Mouse (Mus musculus): ENCODE data around the gene Tmem184a. TPM values are rescaled to one million over a fixed set of nuclear protein-coding genes. Genes with fewer than 3 reads are reported as not detected.

Gene Tmem184a
- polyA plus RNA-seq, 1 experiment from 2014 or later, result 0.79 TPM

DNA sequence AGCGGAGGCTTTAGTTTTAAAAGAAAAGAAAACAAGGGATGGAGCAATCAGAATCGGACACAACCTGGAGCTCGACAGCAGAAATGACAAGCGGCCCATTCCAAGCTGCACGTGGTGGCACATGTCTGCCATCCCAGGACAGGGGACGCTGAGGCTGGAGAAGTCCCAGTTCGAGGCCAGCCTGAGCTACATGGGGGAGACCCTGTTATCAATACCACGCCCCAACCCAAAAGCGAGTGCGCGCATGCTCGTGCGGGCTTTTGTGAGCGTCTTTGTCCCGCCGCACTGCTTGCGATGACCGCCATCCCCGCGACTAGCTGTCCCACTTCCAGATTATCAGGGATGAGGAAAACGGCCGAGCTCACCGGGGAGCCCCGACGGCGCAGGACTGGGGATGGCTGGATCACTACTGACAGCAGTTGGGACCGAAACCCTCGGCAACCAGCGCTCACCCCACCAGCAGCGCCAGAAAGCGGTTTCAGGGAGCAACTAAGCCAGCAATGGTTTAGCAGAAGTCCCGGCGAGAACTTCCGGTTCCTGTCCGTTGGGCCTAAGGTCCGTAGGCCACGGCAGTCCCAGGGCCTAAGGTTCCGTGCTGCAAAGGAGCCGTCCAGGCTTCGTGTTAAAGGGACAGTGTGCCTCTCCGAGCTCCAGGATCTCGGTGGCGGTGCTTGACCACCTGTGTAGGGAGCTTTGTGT is 6.8 kb upstream of the Tmem184a start, which contains the start of the genes Gm26938 and Psmg3:
TSS of gene Gm26938 (minus strand) at position 51 of the 699 bp plus-strand sequence.
TSS of gene Psmg3 (minus strand) at position 529 of the 699 bp plus-strand sequence.
- Histone ChIP-seq H3K9ac (replicated peaks) (peak within 1 kb of the TSS; percentile 84), H3K4me3 (replicated peaks) (peak within 1 kb of the TSS; percentile 90), H3K4me1 (replicated peaks) (peaks cover 21% of the 10 kb centered on the region), H3K9me3 (no peaks in the 10 kb centered on the region), H3K4me2 (peak within 1 kb of the TSS; percentile 97), H3K36me3 (peaks cover 31% of the 10 kb centered on the region), H3K27me3 (no peaks in the 10 kb centered on the region), H3K27ac (peak within 1 kb of the TSS; percentile 76; the same call in 1 of the 2 replicates)
- peak; percentile 80 for ATAC-seq (ENCODE audit: insufficient number of reproducible peaks, insufficient read depth, low FRiP score, low TSS enrichment, low read depth)
- under 1% methylated on average over 43 of the region's 43 CpGs for WGBS

DNA sequence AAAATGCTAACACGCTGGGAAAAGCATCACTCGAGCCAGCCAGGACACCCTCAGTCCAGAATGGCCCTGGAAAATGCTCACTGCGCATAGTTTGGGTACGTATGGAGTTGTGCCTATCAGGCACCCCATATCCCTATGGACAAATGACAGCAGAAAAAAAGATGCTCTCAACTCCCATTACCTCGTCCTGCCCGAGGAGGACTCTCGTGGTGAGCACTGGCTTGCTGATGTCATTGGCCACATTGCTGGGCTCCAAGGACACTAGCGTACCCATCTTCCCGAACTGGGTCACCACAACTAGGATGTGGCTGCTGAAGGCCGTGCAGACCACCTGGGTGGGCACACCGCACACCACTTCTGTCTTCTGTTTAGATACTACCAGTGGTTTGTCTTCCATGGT is 6.2 kb upstream of the Tmem184a start:
- Histone ChIP-seq H3K4me1 (replicated peaks) (peaks cover 25% of the 10 kb centered on the region), H3K36me3 (peaks cover 36% of the 10 kb centered on the region), H3K27me3 (no peaks in the 10 kb centered on the region), H3K4me2 (peak overlapping the region; percentile 97), H3K27ac (no peak overlapping the region), H3K4me3 (replicated peaks) (peak overlapping the region; percentile 90), H3K9me3 (no peaks in the 10 kb centered on the region), H3K9ac (replicated peaks) (peak overlapping the region; percentile 84)
- WGBS, result 38% methylated on average over 11 of the region's 11 CpGs
- no peak for ATAC-seq (ENCODE audit: insufficient number of reproducible peaks, insufficient read depth, low FRiP score, low TSS enrichment, low read depth)

DNA sequence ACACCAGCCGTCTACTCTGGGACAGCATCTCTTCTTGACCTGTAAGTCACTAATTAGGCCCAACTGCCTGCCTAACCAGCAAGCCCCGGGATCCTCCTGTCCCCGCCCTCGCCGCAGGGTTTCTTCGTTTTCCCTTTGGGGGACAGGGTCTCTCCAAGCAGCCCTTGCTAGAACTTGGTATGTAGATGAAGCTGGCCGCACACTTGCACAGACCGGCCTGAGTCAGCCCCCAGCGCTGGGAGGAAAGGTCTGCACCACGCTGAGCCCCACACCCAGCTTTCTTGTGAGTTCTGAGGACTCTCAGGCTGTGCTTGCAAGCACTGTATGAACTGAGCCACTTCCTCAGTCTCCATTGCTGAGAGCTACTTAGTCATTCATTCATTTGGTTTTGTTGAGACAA is 4.8 kb upstream of the Tmem184a start:
- H3K9ac ChIP-seq (replicated peaks), result no peak overlapping the region
- H3K36me3 ChIP-seq, result peaks cover 39% of the 10 kb centered on the region
- no peak overlapping the region for H3K4me2 ChIP-seq
- H3K4me3 ChIP-seq (replicated peaks), result no peak overlapping the region
- no peak for ATAC-seq (ENCODE audit: insufficient number of reproducible peaks, insufficient read depth, low FRiP score, low TSS enrichment, low read depth)
- no peak overlapping the region for H3K27ac ChIP-seq
- H3K4me1 ChIP-seq (replicated peaks), result peaks cover 25% of the 10 kb centered on the region
- no peaks in the 10 kb centered on the region for H3K27me3 ChIP-seq
- H3K9me3 ChIP-seq, result no peaks in the 10 kb centered on the region
- 91% methylated on average over 10 of the region's 10 CpGs for WGBS

DNA sequence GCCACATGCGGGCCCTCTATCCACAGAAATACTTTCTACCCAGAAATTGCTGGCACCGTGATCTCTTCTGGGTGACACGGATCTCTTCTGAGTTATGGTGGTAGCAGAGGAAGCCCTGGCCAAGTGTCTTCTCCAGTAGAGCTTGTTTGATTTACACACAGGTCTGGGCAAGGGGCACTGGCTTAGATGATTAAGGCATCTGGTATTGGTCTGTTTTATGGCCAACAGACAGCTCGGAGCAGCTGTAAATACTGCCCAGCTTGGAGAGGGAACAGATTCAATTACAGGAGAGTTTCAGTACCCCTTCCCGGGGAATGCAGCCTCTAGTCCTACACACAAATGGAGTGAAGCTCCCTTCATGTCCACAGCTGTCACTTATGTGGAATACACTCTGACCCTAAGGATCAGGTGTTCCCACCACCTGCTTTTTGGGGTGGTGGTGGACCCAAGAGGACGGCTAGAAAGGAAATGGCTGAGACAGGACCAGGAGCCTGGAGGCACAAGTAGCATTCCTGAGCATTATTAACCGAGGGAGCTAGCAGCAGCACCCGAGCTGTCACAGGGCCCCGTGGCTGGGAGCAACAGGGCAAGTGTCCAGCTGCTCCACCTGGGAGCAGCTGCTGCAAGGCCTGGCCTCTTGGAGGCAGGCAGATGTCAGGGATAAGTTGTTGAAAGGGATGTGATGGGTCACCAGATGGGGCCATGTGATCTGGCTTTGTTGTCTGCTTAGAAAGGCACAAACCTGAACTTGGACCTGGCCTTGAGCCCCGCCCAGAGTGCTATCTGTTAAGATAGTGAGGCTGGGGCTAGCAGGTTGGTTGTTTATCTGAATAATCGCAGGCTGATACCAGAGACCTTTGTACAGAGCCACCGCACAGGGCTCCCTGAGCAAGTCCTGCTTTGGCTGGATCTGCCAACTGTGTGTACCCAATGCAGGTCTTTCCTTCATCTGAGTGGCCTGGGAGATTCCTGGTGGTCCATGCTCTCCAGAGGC is 2.0 kb upstream of the Tmem184a start:
- H3K27ac ChIP-seq, result 0 out of 2 replicates have a peak overlapping the region, but pooled peaks have one; percentile 24
- no peak overlapping the region for H3K9ac ChIP-seq (replicated peaks)
- ATAC-seq (ENCODE audit: insufficient number of reproducible peaks, insufficient read depth, low FRiP score, low TSS enrichment, low read depth), result no peak; the same call in 1 of the 2 replicates
- no peaks in the 10 kb centered on the region for H3K9me3 ChIP-seq
- H3K4me1 ChIP-seq (replicated peaks), result peaks cover 25% of the 10 kb centered on the region
- H3K4me3 ChIP-seq (replicated peaks), result no peak overlapping the region
- peaks cover 2% of the 10 kb centered on the region; the same call in 1 of the 2 replicates for H3K27me3 ChIP-seq
- 35% methylated on average over 12 of the region's 12 CpGs for WGBS
- peaks cover 39% of the 10 kb centered on the region for H3K36me3 ChIP-seq
- H3K4me2 ChIP-seq, result no peak overlapping the region

- no peaks in the 10 kb centered on the region for H3K9me3 ChIP-seq
- 56% methylated on average over 4 of the region's 4 CpGs for WGBS
- H3K4me3 ChIP-seq (replicated peaks), result no peak overlapping the region
- H3K36me3 ChIP-seq, result peaks cover 31% of the 10 kb centered on the region
- no peak overlapping the region for H3K27ac ChIP-seq
- H3K4me2 ChIP-seq, result no peak overlapping the region
- H3K9ac ChIP-seq (replicated peaks), result no peak overlapping the region
- H3K27me3 ChIP-seq, result peaks cover 31% of the 10 kb centered on the region
- peaks cover 14% of the 10 kb centered on the region for H3K4me1 ChIP-seq (replicated peaks)
- no peak for ATAC-seq (ENCODE audit: insufficient number of reproducible peaks, insufficient read depth, low FRiP score, low TSS enrichment, low read depth)
These were observed 916 bp downstream of the Tmem184a start for GRCm38 (mm10) chr5:139818801-139819200.

DNA sequence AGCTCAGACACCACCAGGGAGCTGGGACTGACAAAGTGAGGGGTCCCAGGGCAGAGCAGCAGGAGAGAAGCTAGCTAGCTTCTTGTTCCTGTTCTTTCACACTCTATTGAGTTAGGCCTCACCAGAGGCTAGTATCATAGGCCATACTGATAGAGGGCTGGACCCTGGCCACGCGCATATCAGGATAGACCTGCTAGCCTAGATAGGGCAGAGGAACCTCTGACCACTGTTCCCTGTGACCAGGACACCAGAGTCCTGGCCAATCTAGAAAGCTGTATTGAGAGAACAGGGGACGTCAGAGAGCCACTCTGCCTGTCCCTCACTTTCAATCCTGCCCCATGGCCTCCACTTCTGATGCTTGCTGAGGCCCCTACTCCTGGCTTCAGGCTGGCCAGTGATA is 1.7 kb downstream of the Tmem184a start:
- Histone ChIP-seq H3K9me3 (no peaks in the 10 kb centered on the region), H3K4me1 (replicated peaks) (peaks cover 14% of the 10 kb centered on the region), H3K27ac (no peak overlapping the region), H3K4me2 (no peak overlapping the region), H3K27me3 (peaks cover 39% of the 10 kb centered on the region), H3K36me3 (peaks cover 23% of the 10 kb centered on the region), H3K9ac (replicated peaks) (no peak overlapping the region), H3K4me3 (replicated peaks) (no peak overlapping the region)
- ATAC-seq (ENCODE audit: insufficient number of reproducible peaks, insufficient read depth, low FRiP score, low TSS enrichment, low read depth), result no peak
- WGBS, result 74% methylated on average over 3 of the region's 3 CpGs

DNA sequence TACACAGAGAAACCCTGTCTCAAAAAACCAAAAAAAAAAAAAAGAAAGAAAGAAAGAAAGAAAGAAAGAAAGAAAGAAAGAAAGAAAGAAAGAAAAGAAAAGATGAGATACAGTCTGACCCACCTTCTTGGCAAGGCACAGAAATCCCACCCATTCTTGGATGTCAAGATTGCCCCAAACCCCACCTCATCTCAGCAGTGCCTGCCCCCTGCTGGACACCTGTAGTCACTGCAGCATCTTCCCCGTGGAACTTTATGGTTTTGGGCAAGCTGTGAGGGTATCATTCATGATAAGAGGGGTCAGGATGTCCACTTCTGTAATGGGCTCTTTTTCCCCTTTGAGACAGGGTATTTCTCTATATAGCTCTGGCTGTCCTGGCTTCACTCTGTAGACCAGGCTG is 2.4 kb downstream of the Tmem184a start:
- Histone ChIP-seq H3K27ac (no peak overlapping the region), H3K4me2 (no peak overlapping the region), H3K27me3 (peaks cover 46% of the 10 kb centered on the region), H3K9me3 (no peaks in the 10 kb centered on the region), H3K4me1 (replicated peaks) (peaks cover 9% of the 10 kb centered on the region), H3K9ac (replicated peaks) (no peak overlapping the region), H3K36me3 (peaks cover 16% of the 10 kb centered on the region), H3K4me3 (replicated peaks) (no peak overlapping the region)
- ATAC-seq (ENCODE audit: insufficient number of reproducible peaks, insufficient read depth, low FRiP score, low TSS enrichment, low read depth), result no peak
- WGBS, result 4% methylated on average over 1 of the region's 1 CpGs

GRCm38 (mm10) chr5:139816445-139816844 is 3.3 kb downstream of the Tmem184a start:
- H3K4me2 ChIP-seq, result no peak overlapping the region
- H3K9ac ChIP-seq (replicated peaks), result no peak overlapping the region
- peaks cover 7% of the 10 kb centered on the region; the same call in 1 of the 2 replicates for H3K36me3 ChIP-seq
- H3K4me3 ChIP-seq (replicated peaks), result no peak overlapping the region
- ATAC-seq (ENCODE audit: insufficient number of reproducible peaks, insufficient read depth, low FRiP score, low TSS enrichment, low read depth), result no peak
- H3K9me3 ChIP-seq, result no peaks in the 10 kb centered on the region
- H3K27me3 ChIP-seq, result peaks cover 55% of the 10 kb centered on the region
- peaks cover 4% of the 10 kb centered on the region; the same call in 1 of the 2 replicates for H3K4me1 ChIP-seq (replicated peaks)
- no peak overlapping the region for H3K27ac ChIP-seq

DNA sequence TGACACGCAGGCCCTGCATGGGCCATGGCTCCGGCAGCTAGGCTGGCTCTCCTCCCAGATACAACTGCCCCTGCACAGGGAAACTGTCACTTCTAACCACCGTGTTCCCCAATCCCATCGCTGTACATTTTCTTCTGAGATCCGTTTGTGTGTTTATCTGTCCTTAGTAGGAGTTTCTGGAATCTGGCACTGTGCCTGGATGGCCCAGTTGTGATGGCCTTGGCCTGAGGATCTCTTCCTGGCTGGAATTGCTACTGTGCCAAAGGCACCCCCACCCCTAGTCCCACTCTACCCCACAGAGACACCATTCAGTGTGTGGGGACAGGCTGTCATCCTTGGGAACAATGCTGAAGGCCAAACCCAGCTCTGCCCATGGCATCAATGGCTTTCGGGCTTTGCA is 3.8 kb downstream of the Tmem184a start:
- Histone ChIP-seq H3K4me2 (no peak overlapping the region), H3K4me3 (replicated peaks) (no peak overlapping the region), H3K9ac (replicated peaks) (no peak overlapping the region), H3K4me1 (replicated peaks) (no peaks in the 10 kb centered on the region; the same call in 1 of the 2 replicates), H3K27ac (no peak overlapping the region), H3K27me3 (peaks cover 56% of the 10 kb centered on the region), H3K36me3 (0 out of 2 replicates have a peak, but pooled peaks cover 2% of the 10 kb centered on the region), H3K9me3 (no peaks in the 10 kb centered on the region)
- no peak for ATAC-seq (ENCODE audit: insufficient number of reproducible peaks, insufficient read depth, low FRiP score, low TSS enrichment, low read depth)
- 81% methylated on average over 6 of the region's 6 CpGs for WGBS

DNA sequence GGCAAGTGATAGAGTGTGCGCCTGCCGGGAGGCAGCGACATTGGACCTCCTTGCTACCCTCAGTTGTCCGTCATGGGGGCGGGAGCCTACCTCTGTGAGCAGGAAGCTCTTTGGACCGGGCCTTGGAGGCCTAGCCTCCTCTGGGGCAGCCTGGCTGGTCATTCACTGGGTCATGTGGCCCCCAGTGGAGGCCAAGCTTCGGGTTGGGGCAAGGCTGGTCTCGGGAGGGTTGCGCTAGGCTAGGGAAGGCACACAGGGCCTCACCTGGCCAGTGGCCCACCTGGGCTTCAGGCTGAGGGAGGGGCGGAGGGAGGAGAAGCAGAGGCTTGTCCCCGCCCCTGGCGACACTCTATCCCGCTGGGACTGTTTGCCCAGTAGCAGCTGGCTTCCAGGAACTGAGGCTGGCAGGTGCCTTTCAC is 5.7 kb downstream of the Tmem184a start:
- no peak overlapping the region for H3K27ac ChIP-seq
- no peak overlapping the region for H3K9ac ChIP-seq (replicated peaks)
- H3K4me2 ChIP-seq, result peak overlapping the region; percentile 15
- no peaks in the 10 kb centered on the region for H3K36me3 ChIP-seq
- no peak for ATAC-seq (ENCODE audit: insufficient number of reproducible peaks, insufficient read depth, low FRiP score, low TSS enrichment, low read depth)
- 0 out of 2 replicates have a peak, but pooled peaks cover 2% of the 10 kb centered on the region for H3K9me3 ChIP-seq
- no peaks in the 10 kb centered on the region; the same call in 1 of the 2 replicates for H3K4me1 ChIP-seq (replicated peaks)
- WGBS, result 6% methylated on average over 13 of the region's 13 CpGs
- H3K4me3 ChIP-seq (replicated peaks), result no peak overlapping the region
- H3K27me3 ChIP-seq, result peaks cover 56% of the 10 kb centered on the region

DNA sequence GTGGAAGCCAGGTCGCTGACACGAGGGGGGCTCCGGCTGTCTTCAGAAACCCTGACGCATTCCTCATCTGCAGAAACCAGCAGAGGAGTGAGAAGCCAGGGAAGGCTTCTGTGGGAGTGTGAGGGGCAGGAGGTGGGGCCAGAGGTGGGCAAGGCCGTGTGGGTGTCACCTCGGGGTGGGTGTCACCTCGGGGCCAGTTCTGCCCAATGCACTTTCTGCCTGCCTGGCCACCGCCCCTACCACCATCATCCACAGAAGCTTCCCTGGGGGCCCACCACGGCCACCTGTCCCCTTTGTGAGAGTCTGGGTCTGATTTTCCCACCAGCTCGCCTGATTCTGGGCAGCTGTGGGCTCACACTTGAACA is 6.6 kb downstream of the Tmem184a start:
- WGBS, result 39% methylated on average over 10 of the region's 10 CpGs
- Histone ChIP-seq H3K36me3 (no peaks in the 10 kb centered on the region), H3K9ac (replicated peaks) (no peak overlapping the region; the same call in 1 of the 2 replicates), H3K9me3 (0 out of 2 replicates have a peak, but pooled peaks cover 2% of the 10 kb centered on the region), H3K4me2 (no peak overlapping the region), H3K4me1 (replicated peaks) (no peaks in the 10 kb centered on the region; the same call in 1 of the 2 replicates), H3K4me3 (replicated peaks) (no peak overlapping the region), H3K27me3 (peaks cover 56% of the 10 kb centered on the region), H3K27ac (no peak overlapping the region)
- no peak for ATAC-seq (ENCODE audit: insufficient number of reproducible peaks, insufficient read depth, low FRiP score, low TSS enrichment, low read depth)

Data from limb, embryonic 12.5 days (tissue).